Mouse (Mus musculus): ENCODE results near the gene Isg20. TPM values are rescaled to one million over a fixed set of nuclear protein-coding genes. Genes with fewer than 3 reads are reported as not detected.

The Isg20 gene
- 53.5 TPM for polyA plus RNA-seq (2015; fragmentation: Illumina TruSeq; extraction: RNeasy Lipid Tissue Mini Kit (QIAGEN cat#74804); ENCODE audit: insufficient read depth, low replicate concordance)

DNA sequence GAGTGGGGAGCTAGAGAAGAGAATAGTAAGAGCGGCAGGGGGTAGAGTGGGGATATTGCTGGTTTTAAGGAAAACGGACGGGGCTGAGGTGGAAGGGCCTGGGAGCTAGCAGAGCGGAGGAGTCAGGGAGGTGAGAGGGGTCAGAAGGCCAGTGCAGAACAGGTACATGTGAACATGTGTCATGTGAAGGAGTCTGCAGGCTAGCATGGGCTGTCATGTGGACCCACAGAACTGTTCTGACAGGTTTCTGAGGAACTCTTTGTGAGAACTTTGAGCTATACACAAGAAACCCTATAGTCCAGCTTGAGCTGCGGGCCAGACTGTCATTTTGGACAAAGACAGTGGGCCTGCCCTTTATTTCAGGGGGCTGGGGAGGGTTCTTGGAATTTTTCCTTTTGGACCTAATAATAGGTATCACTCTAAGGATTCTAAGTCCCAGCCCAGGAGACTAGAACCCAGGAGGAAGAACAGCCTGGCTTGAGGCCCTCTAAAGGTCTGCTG, at the start of gene Isg20:
Gene Isg20, plus strand, starts transcription at position 451 of the 501 bp plus-strand sequence.

DNA sequence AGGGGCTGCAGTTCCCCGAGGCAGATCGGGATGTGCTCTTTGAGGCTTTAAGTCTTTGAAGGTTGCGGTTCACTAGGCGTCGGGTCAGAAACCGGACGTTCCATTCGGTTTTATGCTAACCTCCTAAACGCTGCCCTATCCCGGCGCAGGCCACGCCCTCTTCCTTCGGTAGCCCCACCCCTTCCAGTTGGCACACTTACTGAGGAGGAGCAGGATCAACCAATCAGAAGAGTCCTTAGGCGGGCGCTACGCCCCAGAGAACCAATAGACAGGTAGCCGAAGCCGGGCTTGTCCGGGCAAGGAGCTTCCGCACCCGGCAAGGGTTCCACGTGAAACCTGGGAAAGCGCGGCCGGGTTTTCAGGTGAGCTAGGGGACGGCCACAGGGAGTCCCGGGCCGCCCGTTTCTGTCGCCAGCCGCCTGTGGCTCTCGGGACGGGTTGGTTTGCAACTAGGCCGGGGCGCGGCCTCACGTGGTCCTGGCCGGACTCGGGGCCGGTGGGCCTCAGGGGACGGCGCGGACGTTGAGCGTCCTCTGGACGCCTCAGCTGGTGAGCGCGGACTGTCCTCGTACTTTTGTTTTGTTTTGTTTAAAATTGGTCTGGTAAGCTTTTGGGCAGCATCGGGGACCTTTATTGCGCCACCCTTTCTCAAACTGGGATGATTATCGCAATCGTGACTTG, 17.4 kb upstream of the Isg20 start, which contains the start of gene Aen:
Gene Aen, plus strand, starts transcription at position 202 of the 681 bp plus-strand sequence.

Other genes starting within 250 kb of the Isg20 start
- gene Ntrk3, start 175.4 kb upstream of the Isg20 start, polyA plus RNA-seq (2015; fragmentation: Illumina TruSeq; extraction: RNeasy Lipid Tissue Mini Kit (QIAGEN cat#74804); ENCODE audit: insufficient read depth, low replicate concordance) = 4.4 TPM
- gene Mrps11, start 130.3 kb upstream of the Isg20 start, polyA plus RNA-seq (2015; fragmentation: Illumina TruSeq; extraction: RNeasy Lipid Tissue Mini Kit (QIAGEN cat#74804); ENCODE audit: insufficient read depth, low replicate concordance) = 11.5 TPM
- gene Mrpl46, start 129.9 kb upstream of the Isg20 start, polyA plus RNA-seq (2015; fragmentation: Illumina TruSeq; extraction: RNeasy Lipid Tissue Mini Kit (QIAGEN cat#74804); ENCODE audit: insufficient read depth, low replicate concordance) = 22.8 TPM
- gene Det1, start 66.2 kb upstream of the Isg20 start, polyA plus RNA-seq (2015; fragmentation: Illumina TruSeq; extraction: RNeasy Lipid Tissue Mini Kit (QIAGEN cat#74804); ENCODE audit: insufficient read depth, low replicate concordance) = 11.8 TPM
- 39.5 TPM for gene Aen, start 17.6 kb upstream of the Isg20 start, polyA plus RNA-seq (2015; fragmentation: Illumina TruSeq; extraction: RNeasy Lipid Tissue Mini Kit (QIAGEN cat#74804); ENCODE audit: insufficient read depth, low replicate concordance)
- not detected for gene Acan, start 140.1 kb downstream of the Isg20 start, polyA plus RNA-seq (2015; fragmentation: Illumina TruSeq; extraction: RNeasy Lipid Tissue Mini Kit (QIAGEN cat#74804); ENCODE audit: insufficient read depth, low replicate concordance)
- gene Hapln3, start 217.6 kb downstream of the Isg20 start, polyA plus RNA-seq (2015; fragmentation: Illumina TruSeq; extraction: RNeasy Lipid Tissue Mini Kit (QIAGEN cat#74804); ENCODE audit: insufficient read depth, low replicate concordance) = 0.19 TPM
- gene Mfge8, start 235.6 kb downstream of the Isg20 start, polyA plus RNA-seq (2015; fragmentation: Illumina TruSeq; extraction: RNeasy Lipid Tissue Mini Kit (QIAGEN cat#74804); ENCODE audit: insufficient read depth, low replicate concordance) = 282 TPM

All from spleen, adult 10 weeks (tissue).